Mouse (Mus musculus): ENCODE data around the gene Kdm1a. TPM values are rescaled to one million over a fixed set of nuclear protein-coding genes. Genes with fewer than 3 reads are reported as not detected.

The Kdm1a gene
- 176 TPM for polyA plus RNA-seq (2014; fragmentation: Illumina TruSeq; extraction: RNeasy Lipid Tissue Mini Kit (QIAGEN cat#74804); ENCODE audit: low read depth, low replicate concordance)

GRCm38 (mm10) chr4:136602568-136602967 lies at the start of gene Kdm1a:
TSS of gene Kdm1a (minus strand) at chr4:136602723.

DNA sequence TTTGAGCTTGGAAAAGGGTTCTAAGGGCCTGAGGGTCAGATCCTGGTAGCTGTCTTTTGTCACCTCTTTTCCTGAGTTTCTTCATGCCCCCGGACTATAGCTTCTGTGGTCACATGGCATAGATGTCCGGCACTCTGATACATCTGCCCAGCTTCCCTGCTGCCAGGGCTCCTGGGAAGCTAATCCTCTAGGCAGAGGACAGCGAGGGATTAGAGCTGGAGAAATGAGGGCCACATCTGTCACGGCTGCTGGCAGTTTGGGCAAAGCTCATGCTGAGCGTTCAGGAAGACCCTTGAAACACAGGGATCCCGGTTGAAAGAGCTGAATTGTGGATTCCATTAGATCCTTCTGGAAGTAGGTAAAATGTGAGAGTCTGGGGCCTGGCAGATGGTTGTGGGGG lies 19.9 kb upstream of the Kdm1a start, which contains the start of gene Lactbl1:
Lactbl1 (plus strand) TSS at position 234 of the 400 bp plus-strand sequence.

DNA sequence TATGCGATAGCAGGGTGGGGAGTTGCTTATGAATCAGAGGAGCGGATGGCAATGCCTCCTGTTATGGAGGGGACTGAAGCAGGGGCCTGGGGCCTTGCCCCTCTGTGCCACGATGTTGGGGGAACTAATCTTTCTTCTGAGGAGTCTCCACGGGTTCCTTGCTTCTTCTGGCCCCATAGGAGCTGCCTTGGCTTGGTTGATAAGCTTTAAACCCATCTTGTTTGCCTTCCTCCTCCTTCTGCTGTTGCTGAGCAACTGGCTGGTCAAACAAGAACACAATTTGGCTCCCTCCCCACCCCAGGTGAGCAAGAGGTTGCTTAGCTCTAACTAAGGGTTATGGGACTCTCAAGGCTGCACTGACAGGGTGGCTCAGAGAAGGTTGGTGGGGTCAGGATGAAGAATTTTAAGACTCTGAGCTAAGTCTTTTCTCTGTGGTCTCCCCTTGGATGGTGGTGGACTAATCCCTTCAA lies 7.9 kb upstream of the Kdm1a start, which contains the start of gene Tex46:
Tex46 (plus strand) TSS at position 51 of the 470 bp plus-strand sequence.

Other genes with a start within 250 kb of the Kdm1a start
- gene Htr1d, start 179.2 kb downstream of the Kdm1a start, polyA plus RNA-seq (2014; fragmentation: Illumina TruSeq; extraction: RNeasy Lipid Tissue Mini Kit (QIAGEN cat#74804); ENCODE audit: low read depth, low replicate concordance): not detected
- not detected for gene 6030445D17Rik, start 140.5 kb downstream of the Kdm1a start, polyA plus RNA-seq (2014; fragmentation: Illumina TruSeq; extraction: RNeasy Lipid Tissue Mini Kit (QIAGEN cat#74804); ENCODE audit: low read depth, low replicate concordance)
- 271 TPM for gene Luzp1, start 133.0 kb downstream of the Kdm1a start, polyA plus RNA-seq (2014; fragmentation: Illumina TruSeq; extraction: RNeasy Lipid Tissue Mini Kit (QIAGEN cat#74804); ENCODE audit: low read depth, low replicate concordance)
- gene Tex46, start 7.7 kb upstream of the Kdm1a start, polyA plus RNA-seq (2014; fragmentation: Illumina TruSeq; extraction: RNeasy Lipid Tissue Mini Kit (QIAGEN cat#74804); ENCODE audit: low read depth, low replicate concordance): 23.1 TPM
- gene Lactbl1, start 19.9 kb upstream of the Kdm1a start, polyA plus RNA-seq (2014; fragmentation: Illumina TruSeq; extraction: RNeasy Lipid Tissue Mini Kit (QIAGEN cat#74804); ENCODE audit: low read depth, low replicate concordance): 0.07 TPM
- gene Ephb2, start 233.3 kb upstream of the Kdm1a start, polyA plus RNA-seq (2014; fragmentation: Illumina TruSeq; extraction: RNeasy Lipid Tissue Mini Kit (QIAGEN cat#74804); ENCODE audit: low read depth, low replicate concordance): 0.11 TPM